Mouse (Mus musculus): ENCODE measurements at regions not wholly inside any gene's neighbourhood (a gene's known extent, or its start where the extent isn't known, plus 50 kb on each side); places are given as distances from the start of the nearest gene placed in this dataset.

DNA sequence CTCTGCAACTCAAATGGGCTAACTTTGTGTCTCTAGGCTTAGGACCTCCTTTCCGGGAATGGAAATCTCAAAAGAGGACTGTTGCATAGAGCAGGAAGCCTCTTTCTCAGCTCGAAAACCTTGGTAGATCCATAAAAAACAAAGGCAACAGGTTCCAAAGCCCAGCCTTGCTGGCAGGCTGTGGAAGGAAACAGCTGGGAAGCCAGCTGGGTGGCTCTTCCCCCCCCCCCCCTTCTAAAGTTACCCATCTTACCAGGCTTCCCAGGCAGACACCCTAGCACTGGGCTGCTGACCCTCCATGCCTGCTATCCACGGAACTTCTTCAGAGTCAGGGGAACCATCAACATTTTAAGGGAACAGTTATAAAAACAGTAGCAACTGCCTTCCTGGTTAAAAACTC is 172.7 kb upstream of the Lpp start:
- no peak for TF ChIP-seq CTCF (IDR thresholded peaks at IDR 0.05; ENCODE audit: borderline replicate concordance, insufficient read depth, low read depth, low read length)
- no peak for TF ChIP-seq POLR2A (IDR thresholded peaks at IDR 0.05; ENCODE audit: borderline replicate concordance, insufficient read depth, low read length)
- no peak for DNase-seq
- WGBS = 87% methylated on average over 3 of the region's 3 CpGs

DNA sequence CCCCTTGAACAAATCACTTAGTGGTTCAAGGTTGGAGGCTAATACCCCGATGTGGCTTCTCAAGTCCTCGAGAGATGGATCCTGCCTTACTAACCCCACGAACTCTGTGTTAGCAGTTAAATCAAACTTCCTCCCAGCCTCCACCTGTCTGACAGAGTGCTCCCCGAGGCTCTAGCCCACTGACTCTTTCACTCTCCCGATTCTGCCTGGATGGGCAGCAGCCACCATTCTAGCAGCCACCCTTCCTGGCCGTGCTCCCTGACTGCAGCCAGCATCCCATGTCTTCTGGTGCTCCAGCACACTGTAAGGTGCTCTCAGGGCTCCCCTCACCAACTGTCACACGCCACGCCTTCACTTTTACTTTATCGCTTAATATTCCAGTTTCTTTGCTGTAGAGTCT is 173.6 kb upstream of the Lpp start:
- no peaks in the 10 kb centered on the region for H3K27me3 ChIP-seq (ENCODE audit: control insufficient read depth, insufficient read depth, low read length)
- no peak for DNase-seq
- 90% methylated on average over 9 of the region's 9 CpGs for WGBS
- no peaks in the 10 kb centered on the region for H3K4me1 ChIP-seq (ENCODE audit: control insufficient read depth, insufficient read depth, low read length)
- no peak overlapping the region for H3K4me3 ChIP-seq (replicated peaks; ENCODE audit: insufficient read depth, low read depth, low read length)
- no peak overlapping the region for H3K27ac ChIP-seq (ENCODE audit: insufficient read depth, low read length)
- TF ChIP-seq POLR2A (IDR thresholded peaks at IDR 0.05; ENCODE audit: borderline replicate concordance, insufficient read depth, low read length) = no peak

More for the DNA sequence above, 172.7 kb upstream of the Lpp start:
- H3K27ac ChIP-seq (ENCODE audit: insufficient read depth, low read length) = no peak overlapping the region
- H3K4me3 ChIP-seq (replicated peaks; ENCODE audit: insufficient read depth, low read depth, low read length) = no peak overlapping the region
- H3K27me3 ChIP-seq (ENCODE audit: control insufficient read depth, insufficient read depth, low read length) = no peaks in the 10 kb centered on the region
- H3K4me1 ChIP-seq (ENCODE audit: control insufficient read depth, insufficient read depth, low read length) = no peaks in the 10 kb centered on the region

DNA sequence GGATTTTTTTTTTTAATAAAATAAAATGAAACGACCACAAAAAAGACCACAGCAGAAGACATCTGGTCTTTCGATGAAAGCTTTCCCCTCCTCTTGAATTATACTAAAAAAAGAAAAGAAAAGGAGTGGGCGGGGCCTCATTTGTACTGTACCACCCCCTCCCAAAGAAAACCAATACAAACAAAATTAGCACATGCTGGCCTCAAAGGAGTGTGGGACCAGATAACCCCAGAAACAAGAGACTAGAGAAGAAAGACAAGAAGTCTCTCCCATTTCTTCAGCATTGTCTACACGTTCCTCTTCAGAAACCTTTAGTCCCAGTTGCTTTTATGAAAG is 174.5 kb upstream of the Lpp start:
- H3K27me3 ChIP-seq (ENCODE audit: control insufficient read depth, insufficient read depth, low read length) = no peaks in the 10 kb centered on the region
- no peak overlapping the region for H3K4me3 ChIP-seq (replicated peaks; ENCODE audit: insufficient read depth, low read depth, low read length)
- no peak overlapping the region for H3K27ac ChIP-seq (ENCODE audit: insufficient read depth, low read length)
- no peaks in the 10 kb centered on the region for H3K4me1 ChIP-seq (ENCODE audit: control insufficient read depth, insufficient read depth, low read length)
- DNase-seq = no peak
- TF ChIP-seq POLR2A (IDR thresholded peaks at IDR 0.05; ENCODE audit: borderline replicate concordance, insufficient read depth, low read length) (no peak), CTCF (IDR thresholded peaks at IDR 0.05; ENCODE audit: borderline replicate concordance, insufficient read depth, low read depth, low read length) (no peak)
- WGBS = 76% methylated on average over 4 of the region's 4 CpGs

GRCm38 (mm10) chr16:24218162-24218849 is 175.0 kb upstream of the Lpp start:
- Histone ChIP-seq H3K27me3 (ENCODE audit: control insufficient read depth, insufficient read depth, low read length) (no peaks in the 10 kb centered on the region), H3K27ac (ENCODE audit: insufficient read depth, low read length) (no peak overlapping the region), H3K4me1 (ENCODE audit: control insufficient read depth, insufficient read depth, low read length) (no peaks in the 10 kb centered on the region), H3K4me3 (replicated peaks; ENCODE audit: insufficient read depth, low read depth, low read length) (no peak overlapping the region)
- WGBS = 69% methylated on average over 14 of the region's 14 CpGs
- DNase-seq = no peak
- no peak for TF ChIP-seq POLR2A (IDR thresholded peaks at IDR 0.05; ENCODE audit: borderline replicate concordance, insufficient read depth, low read length)
- no peak for TF ChIP-seq CTCF (IDR thresholded peaks at IDR 0.05; ENCODE audit: borderline replicate concordance, insufficient read depth, low read depth, low read length)

- no peak for TF ChIP-seq POLR2A (IDR thresholded peaks at IDR 0.05; ENCODE audit: borderline replicate concordance, insufficient read depth, low read length)
- TF ChIP-seq CTCF (IDR thresholded peaks at IDR 0.05; ENCODE audit: borderline replicate concordance, insufficient read depth, low read depth, low read length) = no peak
- 94% methylated on average over 5 of the region's 5 CpGs for WGBS
- no peak overlapping the region for H3K4me3 ChIP-seq (replicated peaks; ENCODE audit: insufficient read depth, low read depth, low read length)
- no peak for DNase-seq
- no peak overlapping the region for H3K27ac ChIP-seq (ENCODE audit: insufficient read depth, low read length)
- no peaks in the 10 kb centered on the region for H3K4me1 ChIP-seq (ENCODE audit: control insufficient read depth, insufficient read depth, low read length)
- no peaks in the 10 kb centered on the region for H3K27me3 ChIP-seq (ENCODE audit: control insufficient read depth, insufficient read depth, low read length)
Observed at GRCm38 (mm10) chr16:24216828-24217227, 176.5 kb upstream of the Lpp start.

DNA sequence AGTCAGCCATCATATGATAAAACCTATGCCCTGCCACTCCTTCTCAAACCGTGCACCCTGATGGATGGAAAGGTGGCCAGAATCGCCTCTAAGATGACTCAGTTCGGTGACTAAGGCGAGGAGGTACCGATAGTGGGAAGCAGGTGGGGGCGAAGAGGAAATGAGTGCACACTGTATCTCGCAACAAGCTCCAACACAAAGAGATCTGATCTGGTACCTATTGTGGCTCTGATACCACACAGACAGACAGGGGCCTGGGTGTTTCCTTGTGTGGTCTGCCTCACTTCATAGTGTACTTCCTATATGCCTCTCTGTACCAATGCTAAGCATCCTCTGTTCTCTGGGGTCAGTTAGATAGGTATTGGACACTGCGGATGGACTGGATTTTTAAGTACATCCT is 178.0 kb upstream of the Lpp start:
- Histone ChIP-seq H3K4me3 (replicated peaks; ENCODE audit: insufficient read depth, low read depth, low read length) (no peak overlapping the region), H3K27ac (ENCODE audit: insufficient read depth, low read length) (no peak overlapping the region), H3K4me1 (ENCODE audit: control insufficient read depth, insufficient read depth, low read length) (no peaks in the 10 kb centered on the region), H3K27me3 (ENCODE audit: control insufficient read depth, insufficient read depth, low read length) (no peaks in the 10 kb centered on the region)
- TF ChIP-seq POLR2A (IDR thresholded peaks at IDR 0.05; ENCODE audit: borderline replicate concordance, insufficient read depth, low read length) (no peak), CTCF (IDR thresholded peaks at IDR 0.05; ENCODE audit: borderline replicate concordance, insufficient read depth, low read depth, low read length) (no peak)
- DNase-seq = no peak
- WGBS = 97% methylated on average over 8 of the region's 8 CpGs

GRCm38 (mm10) chr16:24213577-24213976 is 179.7 kb upstream of the Lpp start:
- DNase-seq = no peak
- WGBS = 96% methylated on average over 3 of the region's 3 CpGs
- no peaks in the 10 kb centered on the region for H3K4me1 ChIP-seq (ENCODE audit: control insufficient read depth, insufficient read depth, low read length)
- no peak overlapping the region for H3K4me3 ChIP-seq (replicated peaks; ENCODE audit: insufficient read depth, low read depth, low read length)
- H3K27me3 ChIP-seq (ENCODE audit: control insufficient read depth, insufficient read depth, low read length) = no peaks in the 10 kb centered on the region
- H3K27ac ChIP-seq (ENCODE audit: insufficient read depth, low read length) = no peak overlapping the region
- no peak for TF ChIP-seq CTCF (IDR thresholded peaks at IDR 0.05; ENCODE audit: borderline replicate concordance, insufficient read depth, low read depth, low read length)
- TF ChIP-seq POLR2A (IDR thresholded peaks at IDR 0.05; ENCODE audit: borderline replicate concordance, insufficient read depth, low read length) = no peak

DNA sequence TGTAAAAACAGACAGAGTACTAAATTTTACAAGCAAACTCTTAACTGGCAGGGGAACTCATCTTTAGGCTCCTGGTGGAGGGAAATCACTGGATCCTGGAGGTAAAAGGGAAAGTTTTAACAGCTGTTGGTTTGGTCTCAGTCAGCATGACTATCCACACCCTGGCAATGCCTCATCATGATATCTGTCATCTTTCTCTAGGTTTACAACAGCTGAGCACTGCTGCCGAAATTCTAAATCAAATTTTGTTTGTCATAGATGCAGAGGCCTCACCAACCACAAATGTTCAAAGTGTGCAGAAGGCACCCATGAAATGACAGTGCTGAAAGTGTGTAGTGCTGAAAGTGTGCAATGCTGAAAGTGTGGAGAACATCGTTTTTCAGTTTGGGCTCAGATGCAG is 180.6 kb upstream of the Lpp start:
- no peak for DNase-seq
- WGBS = 81% methylated on average over 2 of the region's 2 CpGs
- Histone ChIP-seq H3K4me1 (ENCODE audit: control insufficient read depth, insufficient read depth, low read length) (no peaks in the 10 kb centered on the region; the same call in 1 of the 2 replicates), H3K27me3 (ENCODE audit: control insufficient read depth, insufficient read depth, low read length) (no peaks in the 10 kb centered on the region), H3K4me3 (replicated peaks; ENCODE audit: insufficient read depth, low read depth, low read length) (no peak overlapping the region), H3K27ac (ENCODE audit: insufficient read depth, low read length) (no peak overlapping the region)
- no peak for TF ChIP-seq POLR2A (IDR thresholded peaks at IDR 0.05; ENCODE audit: borderline replicate concordance, insufficient read depth, low read length)
- TF ChIP-seq CTCF (IDR thresholded peaks at IDR 0.05; ENCODE audit: borderline replicate concordance, insufficient read depth, low read depth, low read length) = no peak

Data from cerebellum, adult 2 months (tissue).